Mouse (Mus musculus) stomach, postnatal 0 days (tissue): ENCODE data around the gene Adad1.

Source experiments
- CTCF ChIP-seq: IDR thresholded peaks from 2 replicates; pipeline ENCODE4 v1.5.1; 2016; ENCODE audit warnings: antibody characterized with exemption, low read depth, mild to moderate bottlenecking, moderate library complexity
- EP300 ChIP-seq: optimal IDR thresholded peaks from 2 replicates; pipeline ENCODE3; 2016; ENCODE audit warnings: antibody characterized with exemption

DNA sequence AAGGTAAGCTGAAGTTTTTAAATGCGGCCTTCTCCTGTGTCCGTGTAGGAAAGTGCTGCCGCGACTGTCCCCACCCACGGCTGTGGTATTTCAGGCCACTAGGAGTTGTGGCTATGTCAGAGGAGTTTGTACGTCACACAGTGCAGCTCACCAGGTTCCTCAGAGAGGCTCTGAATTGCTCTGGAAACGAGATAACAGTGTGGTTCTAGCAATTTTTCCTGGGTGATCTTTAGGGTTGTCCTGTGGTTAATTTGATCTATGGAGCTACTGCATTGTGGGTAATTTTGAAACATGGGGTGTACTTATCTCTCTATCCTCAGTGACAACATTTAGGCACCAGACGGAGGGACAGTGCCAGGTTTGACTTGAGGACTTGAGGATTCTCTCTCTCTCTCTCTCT is 93.8 kb downstream of the Adad1 start:
- no peak for TF ChIP-seq CTCF
- TF ChIP-seq EP300: no peak
